Mouse (Mus musculus) skeletal muscle tissue, adult 2 months (tissue): ENCODE data around the gene Nkrf.
A peak's percentile ranks its signal among the peaks of the same experiment; 100 is the strongest.

ENCODE experiments used
- DNase-seq: peaks from one replicate; pipeline ENCODE4 v3.0.0-alpha.2; 2012; ENCODE audit warnings: low read depth, low spot score

Gene Nkrf

GRCm38 (mm10) chrX:36863766-36864608 is 38.7 kb downstream of the Nkrf start:
- peak; percentile 67 for DNase-seq

GRCm38 (mm10) chrX:36852631-36853030 is 50.1 kb downstream of the Nkrf start:
- DNase-seq: no peak

DNA sequence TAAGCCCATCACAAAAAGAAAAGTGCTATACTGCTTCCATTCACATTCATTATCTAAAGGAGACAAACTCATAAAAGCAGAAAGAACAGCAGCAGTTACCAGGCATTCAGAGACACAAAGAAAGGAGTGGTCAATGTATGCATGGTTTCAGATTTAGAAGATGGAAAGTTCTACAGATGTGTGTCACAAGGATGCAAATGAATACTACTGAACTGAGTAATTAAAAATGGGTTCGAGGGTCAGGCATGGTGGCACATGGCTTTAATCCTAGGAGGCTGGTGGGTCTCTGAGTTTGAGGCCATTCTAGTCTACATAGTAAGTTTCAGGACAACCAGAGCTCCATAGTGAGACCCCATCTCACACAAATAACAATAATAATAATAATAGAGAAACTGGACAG is 55.5 kb downstream of the Nkrf start:
- no peak for DNase-seq

GRCm38 (mm10) chrX:36843346-36843990 is 59.2 kb downstream of the Nkrf start:
- no peak for DNase-seq

DNA sequence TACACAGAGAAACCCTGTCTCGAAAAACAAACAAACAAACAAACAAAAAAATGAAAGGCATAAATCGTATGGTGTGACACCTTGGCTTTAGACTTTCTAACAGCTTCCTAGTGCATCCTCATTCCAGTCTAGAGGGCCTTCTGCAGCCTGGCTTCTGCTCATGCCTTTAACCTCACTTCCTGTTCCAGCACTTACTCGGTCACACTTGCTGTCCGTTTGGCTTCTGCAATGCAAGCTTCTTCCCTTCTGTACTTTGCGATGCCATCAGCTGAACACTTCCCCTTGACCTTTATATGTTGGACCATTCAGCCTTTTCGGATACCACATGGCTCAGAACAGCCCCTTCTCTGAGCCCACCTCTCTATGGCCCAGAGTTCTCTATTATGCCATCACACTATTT is 61.0 kb downstream of the Nkrf start:
- DNase-seq: no peak

GRCm38 (mm10) chrX:36839391-36839790 is 63.3 kb downstream of the Nkrf start:
- DNase-seq: no peak
